Mouse (Mus musculus) heart, adult 2 months (tissue): Measurements from ENCODE around the gene Fut8. TPM values are rescaled to one million over a fixed set of nuclear protein-coding genes. Genes with fewer than 3 reads are reported as not detected.

Source experiments
- DNase-seq, 2 experiments: peaks; one replicate each; pipeline ENCODE4 v3.0.0; 2021
- H3K27ac ChIP-seq: fragments of 200-600 bp; 2 replicates; pipeline ENCODE4 v1.8.1; 2022
- H3K27me3 ChIP-seq: fragments of 200-500 bp; 2 replicates; pipeline ENCODE4 v1.6.1; 2012; ENCODE audit warnings: mild to moderate bottlenecking, low read length, inconsistent platforms, mixed read lengths; ENCODE audit not compliant: control insufficient read depth, insufficient read depth
- H3K36me3 ChIP-seq: fragments of 200-500 bp; 2 replicates; pipeline ENCODE4 v1.6.1; 2012; ENCODE audit warnings: low read length, inconsistent platforms; ENCODE audit not compliant: control insufficient read depth, insufficient read depth
- H3K4me1 ChIP-seq: fragments of 200-500 bp; 2 replicates; pipeline ENCODE4 v1.6.1; 2011; ENCODE audit warnings: low read length; ENCODE audit not compliant: control insufficient read depth, insufficient read depth
- H3K4me3 ChIP-seq: fragments of 200-600 bp; 2 replicates; pipeline ENCODE4 v1.8.1; 2022
- H3K79me2 ChIP-seq: fragments of 200-500 bp; replicated peaks from 2 replicates; pipeline ENCODE4 v1.6.1; 2012; ENCODE audit warnings: mild to moderate bottlenecking, inconsistent platforms, low read length, moderate library complexity, mixed read lengths; ENCODE audit not compliant: control insufficient read depth, insufficient read depth
- H3K9ac ChIP-seq: fragments of 200-500 bp; 2 replicates; pipeline ENCODE4 v1.6.1; 2012; ENCODE audit warnings: low read depth, mild to moderate bottlenecking, control low read depth, inconsistent platforms, low read length, mixed read lengths
- CTCF ChIP-seq: fragments of 200-600 bp; IDR thresholded peaks from 2 replicates; pipeline ENCODE4 v1.8.1; 2022; ENCODE audit warnings: antibody characterized with exemption, mild to moderate bottlenecking, moderate library complexity
- EP300 ChIP-seq: fragments of 200-500 bp; IDR thresholded peaks from 2 replicates; pipeline ENCODE4 v1.6.1; 2011; ENCODE audit warnings: low read depth, low read length, control low read depth; ENCODE audit not compliant: insufficient read depth
- POLR2A ChIP-seq: fragments of 200-500 bp; IDR thresholded peaks from 2 replicates; pipeline ENCODE4 v1.6.1; 2011; ENCODE audit warnings: mild to moderate bottlenecking, low read depth, low read length, control low read depth; ENCODE audit not compliant: insufficient read depth
- WGBS: fragments of 180-500 bp; shearing (Covaris S2); methylation state at CpG from one replicate; pipeline ENCODE4 v1.1.7; 2018; 5-methylcytosine and 5-hydroxymethylcytosine counted together
- intact Hi-C: fragments of 180-260 bp; cut with DNase I; formaldehyde crosslinking; loops from one replicate; pipeline ENCODE4 v1.15.1; 2025
- polyA plus RNA-seq: library from polyadenylated mRNA; depleted of rRNA; stranded (reverse); fragments of >200 nt; gene quantifications from 2 replicates; pipeline ENCODE4 v1.2.3, GENCODE M21; 2012
- total RNA-seq, 2 experiments: library from RNA; stranded (reverse); gene quantifications; 2 replicates each; pipeline ENCODE4 v1.2.3; 2021

The Fut8 gene
- total and polyA plus RNA-seq, 3 experiments = 7.3 to 18.8 (median 14.3) TPM

DNA sequence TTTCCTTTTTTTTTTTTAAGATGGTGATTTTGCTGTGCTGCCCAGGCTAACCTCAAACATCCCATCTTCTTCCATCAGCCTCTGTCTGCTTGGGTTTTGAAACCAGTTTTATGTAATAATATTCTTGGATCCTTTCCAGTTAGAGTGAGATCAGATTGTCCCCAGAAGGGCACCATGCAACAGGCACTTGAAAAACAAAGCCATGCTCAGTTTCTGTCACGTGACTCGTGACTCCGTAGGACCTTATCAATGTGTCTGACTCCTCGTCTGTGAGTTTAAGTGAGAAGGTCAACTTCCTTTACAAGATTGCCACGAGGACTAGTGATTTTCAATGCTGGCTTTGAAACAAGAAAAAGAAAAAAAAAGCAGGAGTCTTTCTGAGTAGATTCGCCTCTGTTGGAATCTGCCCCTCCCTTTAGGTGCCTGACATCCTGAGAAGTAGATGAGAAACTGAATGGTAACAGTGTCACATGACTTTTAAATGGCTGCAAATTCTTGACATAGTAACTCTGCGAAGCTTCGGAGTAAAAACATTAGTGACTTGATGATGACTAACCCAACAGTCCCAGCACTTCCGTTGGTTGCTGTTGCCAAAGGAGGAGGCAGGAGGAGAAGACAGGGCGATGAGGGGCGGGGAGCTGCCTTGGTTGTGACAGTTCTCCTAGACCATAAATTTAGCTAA, 21.3 kb upstream of the Fut8 start:
- DNase-seq = no peak
- no peak overlapping the region for H3K4me3 ChIP-seq
- intact Hi-C loops = no loop called here
- H3K9ac ChIP-seq = no peak overlapping the region
- TF ChIP-seq POLR2A (no peak), CTCF (no peak), EP300 (no peak)
- no peaks in the 10 kb centered on the region for H3K79me2 ChIP-seq
- 26% methylated on average over 11 of the region's 11 CpGs for WGBS
- no peaks in the 10 kb centered on the region for H3K27me3 ChIP-seq
- no peaks in the 10 kb centered on the region; the same call in 1 of the 2 replicates for H3K4me1 ChIP-seq
- H3K27ac ChIP-seq = no peak overlapping the region
- H3K36me3 ChIP-seq = no peaks in the 10 kb centered on the region

DNA sequence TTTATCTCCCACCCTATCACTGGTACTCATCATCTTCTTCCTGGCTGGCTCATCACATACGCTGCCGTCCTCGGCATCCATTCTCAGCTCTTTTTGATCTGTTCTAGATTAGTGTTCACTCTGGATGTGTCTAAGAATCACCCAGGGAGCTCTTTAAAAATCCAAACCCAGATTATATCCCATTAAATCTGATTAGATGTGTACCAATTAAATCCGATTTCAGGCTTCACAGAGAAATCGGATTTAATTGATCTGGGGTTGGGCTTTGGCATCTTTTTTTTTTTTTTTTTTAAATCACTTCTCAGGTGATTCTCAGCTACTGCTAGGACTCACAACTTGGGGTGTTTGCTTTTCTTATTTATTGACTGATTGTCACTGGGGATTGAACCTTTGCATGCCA, 17.3 kb upstream of the Fut8 start:
- intact Hi-C loops = no loop called here
- H3K27me3 ChIP-seq = no peaks in the 10 kb centered on the region
- DNase-seq = no peak
- TF ChIP-seq POLR2A (no peak), EP300 (no peak), CTCF (no peak)
- H3K79me2 ChIP-seq = no peaks in the 10 kb centered on the region
- WGBS = 59% methylated on average over 5 of the region's 5 CpGs
- no peak overlapping the region for H3K4me3 ChIP-seq
- H3K27ac ChIP-seq = no peak overlapping the region
- no peaks in the 10 kb centered on the region; the same call in 1 of the 2 replicates for H3K4me1 ChIP-seq
- H3K9ac ChIP-seq = no peak overlapping the region
- H3K36me3 ChIP-seq = no peaks in the 10 kb centered on the region

DNA sequence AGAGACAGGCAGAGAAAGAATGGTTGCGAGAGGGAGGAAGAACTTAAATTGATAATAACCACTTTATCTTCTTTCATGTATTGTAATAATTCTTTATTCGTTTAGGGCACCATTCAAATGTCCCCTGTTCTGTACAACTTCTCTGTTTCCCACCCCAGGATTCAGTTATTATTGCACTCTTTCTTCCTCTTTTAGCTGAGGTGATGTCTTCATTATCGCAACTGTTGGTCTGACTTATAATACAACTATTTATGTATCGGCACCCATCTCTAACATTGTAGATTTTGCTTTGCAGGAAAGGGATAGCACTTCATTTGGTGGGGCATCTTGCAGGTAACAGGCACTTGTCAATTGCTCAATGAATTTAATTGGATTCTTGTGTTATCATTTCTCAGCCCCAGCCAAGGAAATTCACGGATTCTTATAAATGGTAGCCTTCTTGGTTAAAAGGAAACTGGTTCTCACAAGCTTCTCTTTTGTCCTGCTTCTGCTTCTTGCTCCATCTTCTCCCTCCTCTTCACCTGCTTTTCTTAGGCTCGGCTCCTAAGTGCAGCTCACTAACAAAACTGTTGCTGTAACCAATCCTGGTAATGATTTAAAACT, 15.6 kb upstream of the Fut8 start:
- WGBS = 84% methylated on average over 6 of the region's 6 CpGs
- Histone ChIP-seq H3K4me1 (no peaks in the 10 kb centered on the region), H3K9ac (no peak overlapping the region), H3K36me3 (no peaks in the 10 kb centered on the region), H3K4me3 (no peak overlapping the region), H3K27me3 (no peaks in the 10 kb centered on the region), H3K79me2 (no peaks in the 10 kb centered on the region), H3K27ac (no peak overlapping the region)
- intact Hi-C loops = no loop called here
- DNase-seq = no peak
- no peak for TF ChIP-seq CTCF
- no peak for TF ChIP-seq POLR2A
- TF ChIP-seq EP300 = no peak

DNA sequence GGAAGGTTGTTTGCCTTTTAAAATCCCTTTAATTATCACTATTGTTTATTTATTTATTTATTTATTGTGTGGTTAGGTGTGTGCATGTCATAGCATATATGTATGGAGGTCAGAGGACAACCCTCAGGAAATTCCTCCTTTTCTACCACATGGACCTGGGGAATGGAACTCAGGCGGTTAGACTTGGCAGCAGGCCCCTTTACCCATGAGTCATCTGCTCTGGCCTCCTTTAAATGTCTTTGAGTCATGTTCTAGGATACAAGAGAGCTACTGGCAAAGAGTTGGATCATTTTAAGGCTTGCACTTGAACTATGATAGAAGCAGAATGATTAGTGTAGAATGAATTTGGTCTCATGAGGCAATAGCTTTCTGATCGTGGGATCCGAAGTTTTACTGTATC, 14.3 kb upstream of the Fut8 start:
- DNase-seq = no peak
- Histone ChIP-seq H3K27ac (no peak overlapping the region), H3K79me2 (no peaks in the 10 kb centered on the region), H3K4me3 (no peak overlapping the region), H3K4me1 (no peaks in the 10 kb centered on the region), H3K27me3 (no peaks in the 10 kb centered on the region), H3K36me3 (no peaks in the 10 kb centered on the region), H3K9ac (no peak overlapping the region)
- TF ChIP-seq CTCF (no peak), POLR2A (no peak)
- intact Hi-C loops = no loop called here
- WGBS = 49% methylated on average over 3 of the region's 3 CpGs

DNA sequence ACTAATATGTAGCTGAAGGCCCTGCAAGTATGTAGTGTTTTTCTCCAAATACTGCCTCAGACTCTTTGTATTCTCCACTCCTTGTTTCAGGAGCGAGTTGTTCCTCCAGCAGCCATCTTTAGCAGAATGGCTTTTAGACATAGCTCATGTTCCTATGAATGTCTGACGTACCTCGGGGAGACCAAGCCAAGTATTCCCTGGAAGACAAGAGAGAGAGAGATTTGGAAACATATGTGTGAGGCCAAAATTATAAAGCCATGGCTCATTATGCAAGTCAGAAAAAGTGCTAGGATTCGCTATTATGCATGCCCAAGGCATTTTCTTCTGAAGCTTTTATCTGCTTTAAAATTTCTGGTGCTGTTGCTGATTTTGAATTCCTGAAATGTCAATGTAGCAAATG, 13.8 kb upstream of the Fut8 start:
- Histone ChIP-seq H3K9ac (no peak overlapping the region), H3K4me1 (no peaks in the 10 kb centered on the region), H3K4me3 (no peak overlapping the region), H3K27me3 (no peaks in the 10 kb centered on the region), H3K27ac (no peak overlapping the region), H3K79me2 (no peaks in the 10 kb centered on the region), H3K36me3 (no peaks in the 10 kb centered on the region)
- intact Hi-C loops = no loop called here
- TF ChIP-seq EP300 = no peak
- no peak for TF ChIP-seq CTCF
- no peak for TF ChIP-seq POLR2A
- no peak for DNase-seq
- 87% methylated on average over 4 of the region's 4 CpGs for WGBS

DNA sequence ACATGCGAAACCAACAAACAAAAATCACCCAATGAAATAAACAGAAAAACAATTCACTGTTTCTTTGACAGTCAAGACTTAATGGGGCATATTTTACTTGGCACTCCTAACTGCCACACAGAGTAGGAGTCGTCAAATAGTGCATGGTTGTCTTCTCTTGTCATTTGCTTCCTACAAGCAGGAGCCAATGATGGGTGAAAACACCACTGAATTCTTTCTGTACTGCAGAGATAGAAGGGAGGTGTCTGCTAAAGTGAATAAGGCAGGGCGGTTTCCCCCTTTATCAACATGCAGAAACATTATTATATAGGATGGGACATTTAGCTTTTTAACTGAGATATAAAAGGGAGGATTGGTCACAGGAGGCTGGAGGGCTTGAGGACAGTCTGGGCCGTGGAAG, 13.0 kb upstream of the Fut8 start:
- Histone ChIP-seq H3K9ac (no peak overlapping the region), H3K27ac (no peak overlapping the region), H3K27me3 (no peaks in the 10 kb centered on the region), H3K4me1 (no peaks in the 10 kb centered on the region), H3K79me2 (no peaks in the 10 kb centered on the region), H3K4me3 (no peak overlapping the region), H3K36me3 (no peaks in the 10 kb centered on the region)
- intact Hi-C loops = no loop called here
- TF ChIP-seq EP300 (no peak), CTCF (no peak), POLR2A (no peak)
- WGBS = 71% methylated on average over 4 of the region's 4 CpGs
- no peak for DNase-seq
